Mouse (Mus musculus) bone marrow, adult 2 months (tissue): ENCODE measurements at regions not wholly inside any gene's neighbourhood (a gene's known extent, or its start where the extent isn't known, plus 50 kb on each side); places are given as distances from the start of the nearest gene placed in this dataset.

Source experiments
- CTCF ChIP-seq: fragments of 200-500 bp; IDR thresholded peaks from 2 replicates; pipeline ENCODE4 v1.5.1; 2011; ENCODE audit warnings: low read length, control low read depth; ENCODE audit not compliant: control insufficient read depth, insufficient read depth
- POLR2A ChIP-seq: fragments of 200-500 bp; IDR thresholded peaks from 2 replicates; pipeline ENCODE4 v1.6.1; 2011; ENCODE audit warnings: low read depth, mild to moderate bottlenecking, control low read depth, low read length, borderline replicate concordance; ENCODE audit not compliant: control insufficient read depth

- TF ChIP-seq CTCF (no peak), POLR2A (no peak)
Observed at GRCm38 (mm10) chr15:64613503-64613902, 204.0 kb upstream of the Gm21798 start.
